Mouse (Mus musculus) ES-Bruce4 (cell line): ENCODE results near the gene Nfkbie. TPM values are rescaled to one million over a fixed set of nuclear protein-coding genes. Genes with fewer than 3 reads are reported as not detected.
A peak's percentile ranks its signal among the peaks of the same experiment; 100 is the strongest.

Source experiments
- H3K27ac ChIP-seq: 2 replicates; pipeline ENCODE4 v1.5.1; 2012; ENCODE audit warnings: low read length, inconsistent platforms; ENCODE audit not compliant: insufficient read depth
- H3K27me3 ChIP-seq: 2 replicates; pipeline ENCODE4 v1.6.1; 2012; ENCODE audit warnings: mild to moderate bottlenecking, low read length, inconsistent platforms; ENCODE audit not compliant: control insufficient read depth, poor library complexity, insufficient read depth, severe bottlenecking
- H3K36me3 ChIP-seq: 2 replicates; pipeline ENCODE4 v1.6.1; 2012; ENCODE audit warnings: inconsistent platforms, mild to moderate bottlenecking, low read length, moderate library complexity; ENCODE audit not compliant: control insufficient read depth, poor library complexity, insufficient read depth, severe bottlenecking
- H3K4me1 ChIP-seq: one replicate; pipeline ENCODE4 v1.8.1; 2011; ENCODE audit warnings: low read length; ENCODE audit not compliant: control insufficient read depth, insufficient read depth
- H3K4me3 ChIP-seq: 2 replicates; pipeline ENCODE4 v1.5.1; 2011; ENCODE audit warnings: low read depth, mild to moderate bottlenecking, low read length
- H3K9ac ChIP-seq: 2 replicates; pipeline ENCODE4 v1.6.1; 2012; ENCODE audit warnings: low read depth, mild to moderate bottlenecking, inconsistent platforms; ENCODE audit not compliant: poor library complexity, severe bottlenecking
- H3K9me3 ChIP-seq: replicated peaks from 2 replicates; pipeline ENCODE4 v1.6.1; 2012; ENCODE audit warnings: mild to moderate bottlenecking, low read length, inconsistent platforms; ENCODE audit not compliant: control insufficient read depth, poor library complexity, insufficient read depth, severe bottlenecking
- CTCF ChIP-seq: IDR thresholded peaks from one replicate; pipeline ENCODE4 v1.8.1; 2011; ENCODE audit warnings: low read depth, low read length
- EP300 ChIP-seq: IDR thresholded peaks from 2 replicates; pipeline ENCODE4 v1.6.1; 2011; ENCODE audit warnings: low read depth, low read length; ENCODE audit not compliant: insufficient read depth
- POLR2A ChIP-seq: IDR thresholded peaks from one replicate; pipeline ENCODE4 v1.8.1; 2011; ENCODE audit warnings: low read length; ENCODE audit not compliant: insufficient read depth
- polyA plus RNA-seq: library from polyadenylated mRNA; stranded (reverse); fragments of >200 nt; gene quantifications from 2 replicates; pipeline ENCODE4 v1.2.4, GENCODE M21; 2011; ENCODE audit warnings: low read depth; ENCODE audit not compliant: missing spikeins, insufficient read depth, insufficient read length

Gene Nfkbie
- polyA plus RNA-seq, 1 experiment: 2.7 TPM

DNA sequence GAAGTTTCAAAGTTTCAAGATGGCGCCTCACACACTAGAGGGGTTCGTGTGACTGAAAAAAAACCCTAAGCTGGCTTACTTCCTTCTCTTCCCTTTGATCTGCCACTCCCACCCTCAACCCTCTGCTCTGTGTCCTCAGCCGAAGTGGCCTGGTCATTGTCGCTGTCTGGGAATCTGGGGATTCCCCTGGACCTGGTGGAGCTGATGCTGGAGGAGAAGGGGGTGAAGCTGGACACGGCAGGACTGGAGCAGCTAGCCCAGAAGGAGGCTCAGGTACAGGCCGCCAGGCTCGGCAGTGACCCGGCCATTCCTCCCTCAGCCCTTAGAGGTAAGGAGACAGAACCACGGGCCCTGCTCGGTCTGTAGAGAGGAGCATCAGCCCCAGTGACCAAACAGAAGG is 39.7 kb upstream of the Nfkbie start:
- H3K36me3 ChIP-seq: no peaks in the 10 kb centered on the region
- H3K27ac ChIP-seq: no peak overlapping the region
- no peak overlapping the region for H3K9ac ChIP-seq
- H3K4me1 ChIP-seq: no peaks in the 10 kb centered on the region
- no peak for TF ChIP-seq POLR2A
- TF ChIP-seq CTCF: no peak
- TF ChIP-seq EP300: no peak
- no peaks in the 10 kb centered on the region for H3K27me3 ChIP-seq
- H3K9me3 ChIP-seq: no peaks in the 10 kb centered on the region
- no peak overlapping the region for H3K4me3 ChIP-seq

DNA sequence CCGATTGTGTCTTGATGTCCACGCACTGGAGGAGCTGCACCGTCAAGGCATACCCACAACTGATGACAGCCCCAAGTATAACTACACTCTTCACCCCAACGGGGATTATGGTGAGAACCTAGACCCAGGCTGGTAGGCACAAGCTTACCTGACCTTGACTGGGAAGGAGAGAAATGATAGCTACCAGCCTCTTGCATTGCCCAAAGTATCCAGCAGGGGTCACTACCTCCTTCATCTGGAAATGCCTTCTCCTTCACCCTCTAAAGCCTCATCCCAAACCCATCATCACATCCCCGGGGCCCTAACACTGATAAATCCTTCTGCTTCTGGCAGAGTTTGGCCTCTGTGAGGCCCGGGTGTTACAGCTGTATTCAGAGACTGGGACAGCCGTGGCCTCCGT is 39.0 kb upstream of the Nfkbie start:
- no peaks in the 10 kb centered on the region for H3K9me3 ChIP-seq
- no peaks in the 10 kb centered on the region for H3K36me3 ChIP-seq
- H3K9ac ChIP-seq: no peak overlapping the region
- no peaks in the 10 kb centered on the region for H3K27me3 ChIP-seq
- no peak for TF ChIP-seq POLR2A
- TF ChIP-seq CTCF: peak; percentile 56
- no peak overlapping the region for H3K27ac ChIP-seq
- no peaks in the 10 kb centered on the region for H3K4me1 ChIP-seq
- no peak overlapping the region for H3K4me3 ChIP-seq

- no peaks in the 10 kb centered on the region for H3K4me1 ChIP-seq
- no peaks in the 10 kb centered on the region for H3K36me3 ChIP-seq
- H3K9ac ChIP-seq: no peak overlapping the region
- H3K27ac ChIP-seq: no peak overlapping the region
- H3K4me3 ChIP-seq: no peak overlapping the region
- no peaks in the 10 kb centered on the region for H3K9me3 ChIP-seq
- no peak for TF ChIP-seq POLR2A
- no peak for TF ChIP-seq CTCF
- no peak for TF ChIP-seq EP300
- no peaks in the 10 kb centered on the region for H3K27me3 ChIP-seq
These were observed 38.4 kb upstream of the Nfkbie start for GRCm38 (mm10) chr17:45517135-45517534.

DNA sequence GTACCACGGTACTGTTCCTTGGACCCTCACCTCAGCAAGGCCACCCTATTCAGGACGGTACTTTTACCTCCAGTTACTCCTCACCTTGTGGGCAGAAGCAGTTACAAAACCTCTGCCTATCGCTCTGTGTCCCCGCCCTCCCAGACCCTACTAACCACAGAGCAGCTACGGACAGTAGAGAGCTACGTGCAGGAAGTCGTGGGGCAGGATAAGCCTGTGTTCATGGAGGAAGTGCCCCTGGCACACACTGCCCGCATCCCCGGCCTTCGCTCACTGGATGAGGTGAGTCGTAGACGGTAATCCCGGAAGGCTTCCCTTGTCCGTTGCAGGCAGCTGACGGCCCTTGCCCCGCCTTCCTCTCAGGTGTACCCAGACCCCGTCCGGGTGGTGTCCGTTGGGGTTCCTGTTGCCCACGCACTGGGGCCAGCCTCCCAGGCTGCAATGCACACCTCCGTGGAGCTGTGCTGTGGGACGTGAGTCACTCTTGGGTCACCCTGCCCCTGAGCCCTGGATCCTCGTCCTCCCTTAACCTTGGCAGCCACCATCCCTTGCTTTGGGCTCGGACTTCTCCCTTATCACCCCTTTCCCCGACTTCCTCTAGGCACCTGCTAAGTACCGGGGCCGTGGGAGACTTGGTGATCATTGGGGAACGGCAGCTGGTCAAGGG is 37.8 kb upstream of the Nfkbie start:
- TF ChIP-seq POLR2A (no peak), CTCF (no peak), EP300 (no peak)
- Histone ChIP-seq H3K9ac (no peak overlapping the region), H3K36me3 (no peaks in the 10 kb centered on the region), H3K4me3 (no peak overlapping the region), H3K27me3 (no peaks in the 10 kb centered on the region), H3K4me1 (no peaks in the 10 kb centered on the region), H3K27ac (no peak overlapping the region), H3K9me3 (no peaks in the 10 kb centered on the region)

GRCm38 (mm10) chr17:45518766-45519475 is 36.6 kb upstream of the Nfkbie start:
- Histone ChIP-seq H3K9me3 (no peaks in the 10 kb centered on the region), H3K36me3 (no peaks in the 10 kb centered on the region), H3K4me1 (no peaks in the 10 kb centered on the region), H3K4me3 (no peak overlapping the region), H3K27ac (no peak overlapping the region), H3K27me3 (no peaks in the 10 kb centered on the region), H3K9ac (no peak overlapping the region)
- TF ChIP-seq EP300 (no peak), POLR2A (no peak), CTCF (no peak)

- H3K9me3 ChIP-seq: no peaks in the 10 kb centered on the region
- no peaks in the 10 kb centered on the region for H3K27me3 ChIP-seq
- H3K9ac ChIP-seq: no peak overlapping the region
- no peak overlapping the region for H3K4me3 ChIP-seq
- no peak for TF ChIP-seq EP300
- TF ChIP-seq POLR2A: no peak
- no peak for TF ChIP-seq CTCF
- H3K4me1 ChIP-seq: no peaks in the 10 kb centered on the region
- H3K36me3 ChIP-seq: no peaks in the 10 kb centered on the region
- H3K27ac ChIP-seq: no peak overlapping the region
These were observed 35.4 kb upstream of the Nfkbie start for GRCm38 (mm10) chr17:45520136-45520535.
